21 mouse cellular contexts compared by ENCODE assay signal in genomic region chr5:22187599-22187998, GRCm38 (mm10).
A peak's percentile ranks its signal among the peaks of the same experiment; 100 is the strongest.
DNase-seq lines count a peak whose midpoint lies in the region; ATAC-seq lines count a peak whose summit lies in the region.
"Had no signal": no experiment of that assay in that cellular context is flagged by ENCODE, and none has a peak within 500 bp of the region (broad histone marks: within the 10 kb centered on the region; RNA-seq: fewer than 3 reads in every experiment).

No protein-coding gene starts in this region.

- H3K4me1 ChIP-seq in forebrain, embryonic 13.5 days, result peaks cover 4% of the 10 kb centered on the region
- no peaks in the 10 kb centered on the region for H3K4me1 ChIP-seq in forebrain, embryonic 15.5 days
- H3K4me1 ChIP-seq in heart, embryonic 15.5 days (replicated peaks), result peaks cover 8% of the 10 kb centered on the region
- no peaks in the 10 kb centered on the region for H3K4me1 ChIP-seq in hindbrain, embryonic 15.5 days (replicated peaks)
- H3K4me1 ChIP-seq in hindbrain, embryonic 11.5 days (replicated peaks; ENCODE audit: control insufficient read depth, insufficient read depth, low read length), result no peaks in the 10 kb centered on the region
- H3K4me1 ChIP-seq: embryonic facial prominence, embryonic 10.5 days had no signal

- no peaks in the 10 kb centered on the region for H3K36me3 ChIP-seq in forebrain, embryonic 13.5 days (ENCODE audit: poor library complexity, severe bottlenecking)
- H3K36me3 ChIP-seq in forebrain, embryonic 15.5 days, result no peaks in the 10 kb centered on the region
- H3K36me3 ChIP-seq in heart, embryonic 15.5 days, result no peaks in the 10 kb centered on the region
- no peaks in the 10 kb centered on the region for H3K36me3 ChIP-seq in hindbrain, embryonic 15.5 days
- no peaks in the 10 kb centered on the region for H3K36me3 ChIP-seq in hindbrain, embryonic 11.5 days (ENCODE audit: control insufficient read depth, insufficient read depth, low read length)
- H3K36me3 ChIP-seq: embryonic facial prominence, embryonic 10.5 days; G1E; heart, embryonic 12.5 days had no signal

- no peaks in the 10 kb centered on the region for H3K27me3 ChIP-seq in forebrain, embryonic 13.5 days
- H3K27me3 ChIP-seq in forebrain, embryonic 15.5 days, result no peaks in the 10 kb centered on the region
- H3K27me3 ChIP-seq in heart, embryonic 15.5 days, result no peaks in the 10 kb centered on the region
- H3K27me3 ChIP-seq in hindbrain, embryonic 15.5 days, result no peaks in the 10 kb centered on the region
- no peaks in the 10 kb centered on the region for H3K27me3 ChIP-seq in hindbrain, embryonic 11.5 days (ENCODE audit: control insufficient read depth, insufficient read depth, low read length)
- H3K27me3 ChIP-seq: heart, embryonic 12.5 days had no signal

- WGBS in forebrain, embryonic 13.5 days, result 46% methylated on average over 3 of the region's 3 CpGs
- WGBS in forebrain, embryonic 15.5 days, result 33% methylated on average over 3 of the region's 3 CpGs
- 42% methylated on average over 3 of the region's 3 CpGs for WGBS in heart, embryonic 15.5 days
- WGBS in hindbrain, embryonic 15.5 days, result 53% methylated on average over 3 of the region's 3 CpGs
- WGBS in hindbrain, embryonic 11.5 days, result 73% methylated on average over 3 of the region's 3 CpGs

- H3K9ac ChIP-seq in forebrain, embryonic 13.5 days, result no peak overlapping the region
- no peak overlapping the region for H3K9ac ChIP-seq in forebrain, embryonic 15.5 days (replicated peaks)
- no peak overlapping the region for H3K9ac ChIP-seq in heart, embryonic 15.5 days
- H3K9ac ChIP-seq in hindbrain, embryonic 15.5 days, result no peak overlapping the region
- H3K9ac ChIP-seq in hindbrain, embryonic 11.5 days (ENCODE audit: low read depth, low read length), result no peak overlapping the region
- H3K9ac ChIP-seq: heart, embryonic 12.5 days; hindbrain, embryonic 14.5 days had no signal

- H3K27ac ChIP-seq in forebrain, embryonic 13.5 days, result no peak overlapping the region
- H3K27ac ChIP-seq in forebrain, embryonic 15.5 days (replicated peaks), result no peak overlapping the region
- H3K27ac ChIP-seq in heart, embryonic 15.5 days, result peak overlapping the region; percentile 37; the same call in 1 of the 2 replicates
- H3K27ac ChIP-seq in hindbrain, embryonic 15.5 days (replicated peaks), result no peak overlapping the region
- no peak overlapping the region for H3K27ac ChIP-seq in hindbrain, embryonic 11.5 days (ENCODE audit: low read depth, low read length)
- H3K27ac ChIP-seq: embryonic facial prominence, embryonic 10.5 days; heart, adult 2 months; hindbrain, embryonic 14.5 days had no signal

- H3K4me3 ChIP-seq in forebrain, embryonic 13.5 days, result no peak overlapping the region
- no peak overlapping the region for H3K4me3 ChIP-seq in forebrain, embryonic 15.5 days
- no peak overlapping the region for H3K4me3 ChIP-seq in heart, embryonic 15.5 days
- H3K4me3 ChIP-seq in hindbrain, embryonic 15.5 days, result no peak overlapping the region
- H3K4me3 ChIP-seq in hindbrain, embryonic 11.5 days (ENCODE audit: low read depth, low read length), result no peak overlapping the region
- H3K4me3 ChIP-seq: embryonic facial prominence, embryonic 10.5 days; heart, adult 2 months; heart, embryonic 12.5 days had no signal

- peak; percentile 67; the same call in 1 of the 2 replicates for ATAC-seq in forebrain, embryonic 13.5 days
- ATAC-seq in forebrain, embryonic 15.5 days (replicated peaks), result no peak
- no peak for ATAC-seq in heart, embryonic 15.5 days (replicated peaks; ENCODE audit: insufficient number of reproducible peaks, insufficient read depth, low FRiP score, low read depth)
- 0 out of 2 replicates have a peak, but pooled peaks have one; percentile 47 for ATAC-seq in hindbrain, embryonic 15.5 days (ENCODE audit: low FRiP score, low read depth)
- no peak for ATAC-seq in hindbrain, embryonic 11.5 days (ENCODE audit: low FRiP score)
- ATAC-seq: CD4-positive, CD25-positive, alpha-beta regulatory T cell, adult 4 months had no signal

- no peak for DNase-seq in heart, postnatal 4 days
- no peak for DNase-seq in hindbrain, embryonic 11.5 days (ENCODE audit: low spot score)
- peak; percentile 8 for DNase-seq in kidney, postnatal 14 days
- DNase-seq in kidney, adult 8-10 months, result no peak
- DNase-seq: adrenal gland, adult 8-10 months; adrenal gland, postnatal 36 days; B cell, adult 2 months; cerebellum, adult 2 months; gastrocnemius, postnatal 14 days; heart, adult 2 months; heart, postnatal 14 days; kidney, adult 11 months had no signal

- H3K9me3 ChIP-seq in forebrain, embryonic 13.5 days (replicated peaks), result no peaks in the 10 kb centered on the region
- no peaks in the 10 kb centered on the region for H3K9me3 ChIP-seq in forebrain, embryonic 15.5 days
- H3K9me3 ChIP-seq in heart, embryonic 15.5 days (replicated peaks), result no peaks in the 10 kb centered on the region
- no peaks in the 10 kb centered on the region for H3K9me3 ChIP-seq in hindbrain, embryonic 15.5 days
- H3K9me3 ChIP-seq in hindbrain, embryonic 11.5 days (ENCODE audit: control insufficient read depth, low read length), result no peaks in the 10 kb centered on the region
- H3K9me3 ChIP-seq: embryonic facial prominence, embryonic 10.5 days; G1E; heart, embryonic 12.5 days had no signal

- H3K4me2 ChIP-seq in forebrain, embryonic 13.5 days, result no peak overlapping the region
- H3K4me2 ChIP-seq in forebrain, embryonic 15.5 days (replicated peaks), result no peak overlapping the region
- H3K4me2 ChIP-seq in heart, embryonic 15.5 days, result no peak overlapping the region
- no peak overlapping the region for H3K4me2 ChIP-seq in hindbrain, embryonic 15.5 days
- H3K4me2 ChIP-seq in hindbrain, embryonic 11.5 days (replicated peaks; ENCODE audit: low read depth, low read length), result no peak overlapping the region
- H3K4me2 ChIP-seq: heart, embryonic 12.5 days; hindbrain, embryonic 14.5 days had no signal

Comparison
In these comparisons a context has a peak if more than half of its experiments do, and no peak if none do; other contexts are left out.
1. ATAC-seq: peak in forebrain, embryonic 13.5 days (single experiment) and hindbrain, embryonic 15.5 days (single experiment); none in forebrain, embryonic 15.5 days (single experiment), heart, embryonic 15.5 days (single experiment) and hindbrain, embryonic 11.5 days (single experiment).